Mouse (Mus musculus) thymus, postnatal 4 days (tissue): Measurements from ENCODE around the gene Npffr2.
"Not testable (repeated sequence)": the region's sequence is repeated elsewhere in the genome, so short reads cannot be mapped to it uniquely, and the experiment has no call there.

ENCODE experiments used
- DNase-seq: peaks from one replicate; pipeline ENCODE4 v3.0.0; 2021

The Npffr2 gene

DNA sequence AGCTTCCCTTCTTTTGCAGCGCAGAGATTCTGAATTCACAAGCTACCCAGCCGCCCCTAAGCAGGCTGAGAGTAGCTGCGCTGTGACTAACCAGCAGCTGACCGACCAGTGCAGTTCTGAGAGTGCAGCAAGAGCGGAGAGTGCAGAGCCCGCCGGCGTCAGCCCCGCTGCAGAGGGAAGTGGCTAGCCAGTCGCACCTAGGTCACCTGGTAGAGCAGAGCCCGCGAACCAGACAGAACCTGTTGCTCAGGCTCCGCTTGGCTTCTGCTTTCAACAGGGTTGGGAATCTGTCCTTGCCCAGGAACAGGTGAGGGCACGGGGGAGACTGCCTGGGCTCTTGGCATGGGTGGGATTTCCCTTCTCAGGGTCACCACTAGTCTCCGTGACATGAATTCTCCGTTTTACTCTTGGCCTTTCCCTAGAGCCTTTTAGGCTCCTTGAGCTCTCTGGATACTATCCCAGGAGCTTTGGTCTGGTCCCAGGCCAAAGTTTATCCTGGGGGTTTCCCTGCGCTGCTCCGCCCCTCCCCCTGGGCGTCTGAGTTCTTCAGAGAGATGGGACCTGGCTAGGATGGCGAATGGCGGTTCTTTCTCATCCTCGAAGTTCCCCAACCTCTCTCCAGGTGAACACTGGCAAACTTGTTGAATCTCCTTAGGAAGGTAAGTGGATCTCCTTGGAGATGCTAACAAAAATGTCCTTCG, at the start of gene Npffr2:
TSS of gene Npffr2 (plus strand) at position 552 of the 701 bp plus-strand sequence.
- DNase-seq, result peak; percentile 6

GRCm38 (mm10) chr5:89492560-89492959, 34.7 kb upstream of the Npffr2 start:
- DNase-seq, result no peak

DNA sequence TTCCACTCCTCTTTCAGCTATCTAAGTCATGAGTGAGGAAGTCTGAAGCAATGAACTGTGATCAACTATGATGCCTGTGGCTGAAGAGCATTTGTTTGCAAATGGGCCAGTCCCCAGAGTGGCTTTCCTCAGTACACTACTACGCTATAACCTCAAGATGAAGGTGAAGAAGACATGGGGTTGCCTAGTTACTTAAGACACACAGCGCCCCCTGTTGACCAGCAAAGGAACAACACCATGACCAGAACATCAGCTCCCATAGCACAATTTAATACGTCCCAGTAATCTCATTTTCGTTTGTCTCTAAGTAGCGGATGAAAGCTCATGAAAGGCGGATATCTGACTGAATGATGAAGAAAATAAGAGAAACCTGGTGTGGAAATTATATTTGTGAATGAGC, 27.0 kb upstream of the Npffr2 start:
- peak; percentile 18 for DNase-seq

GRCm38 (mm10) chr5:89518641-89519040, 8.6 kb upstream of the Npffr2 start:
- DNase-seq, result no peak

DNA sequence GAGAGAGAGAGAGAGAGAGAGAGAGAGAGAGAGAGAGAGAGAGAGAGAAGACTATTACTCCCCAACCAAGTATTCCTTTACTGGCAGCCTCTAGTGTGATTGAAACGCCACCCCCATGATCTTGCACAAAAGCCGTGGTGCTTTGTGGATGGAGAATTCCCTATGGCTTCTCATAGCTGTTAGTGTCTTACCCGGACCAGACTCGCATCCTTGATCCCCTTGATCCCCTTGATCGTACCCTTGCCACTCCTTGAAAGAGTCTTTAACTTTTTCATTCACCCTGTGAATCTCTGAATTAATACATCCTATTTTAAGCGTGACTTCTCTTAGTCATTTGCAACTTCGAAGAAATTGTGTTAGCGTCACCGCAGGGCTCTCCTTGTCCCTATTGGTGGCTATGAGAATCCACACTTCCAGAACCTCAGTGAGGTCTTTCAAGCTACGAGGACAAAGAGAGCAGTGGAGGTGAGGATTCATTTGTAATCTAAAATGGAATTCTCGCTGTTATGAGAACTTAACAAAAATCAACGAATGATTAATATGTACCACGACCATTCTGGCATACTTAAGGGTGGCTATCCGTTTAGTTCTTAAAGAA, 949 bp upstream of the Npffr2 start:
- no peak for DNase-seq

DNA sequence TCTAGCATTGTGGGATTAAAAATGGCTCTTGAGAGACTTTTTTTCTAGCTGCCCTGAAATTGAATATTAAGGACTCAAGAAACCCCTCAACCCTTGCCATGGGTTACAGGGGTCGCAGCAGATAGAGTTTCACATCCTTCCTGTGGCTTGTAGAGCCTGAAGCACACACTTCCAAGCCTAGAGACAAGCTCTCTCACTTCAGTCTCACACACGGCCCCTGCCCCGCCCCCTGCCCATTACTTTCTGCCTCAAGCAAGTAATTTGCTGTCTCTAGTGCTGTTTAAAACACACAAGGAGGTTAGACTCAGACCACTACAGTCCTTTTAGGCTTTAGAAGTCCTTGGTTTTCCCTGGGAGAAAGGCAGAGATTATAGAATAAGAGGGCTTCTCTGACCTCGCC, 1.7 kb downstream of the Npffr2 start:
- no peak for DNase-seq

- no peak for DNase-seq
These were observed 2.2 kb downstream of the Npffr2 start for GRCm38 (mm10) chr5:89529391-89529790.

DNA sequence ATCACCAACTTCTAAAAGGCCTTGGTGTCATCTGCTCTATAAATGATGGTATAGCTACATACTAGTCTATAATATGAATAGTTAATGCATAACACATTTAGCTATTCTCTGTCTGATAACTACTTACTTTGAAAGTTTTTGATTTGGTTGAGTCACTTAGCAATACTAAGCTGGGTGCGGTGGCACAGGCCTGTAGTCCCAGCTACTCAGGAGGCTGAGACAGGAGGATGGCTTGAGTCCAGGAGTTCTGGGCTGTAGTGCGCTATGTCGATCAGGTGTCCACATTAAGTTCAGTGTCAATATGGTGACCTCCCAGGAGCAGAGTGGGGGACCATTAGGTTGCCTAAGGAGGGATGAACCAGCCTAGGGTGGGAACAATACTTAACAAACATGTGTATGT, 8.8 kb downstream of the Npffr2 start:
- DNase-seq, result no peak

DNA sequence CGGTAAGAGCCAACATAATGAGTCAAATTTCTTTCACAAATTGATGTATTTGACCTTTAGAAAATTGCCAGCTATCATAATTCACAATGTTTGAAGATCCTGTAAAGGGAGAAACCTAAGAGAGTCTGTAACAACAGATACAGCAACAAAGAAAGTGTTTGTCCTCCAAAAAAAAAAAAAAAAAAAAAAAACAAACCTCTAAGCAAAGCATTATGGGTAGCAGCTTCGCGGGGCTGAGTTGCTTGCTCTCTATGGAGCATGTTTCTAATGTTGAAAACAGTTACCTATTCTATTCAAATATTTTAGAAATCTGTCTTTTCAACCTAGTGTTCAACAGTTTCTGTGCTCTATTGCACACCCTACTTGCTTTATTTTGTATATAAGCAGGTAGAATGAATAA, 15.2 kb downstream of the Npffr2 start:
- DNase-seq, result no peak

DNA sequence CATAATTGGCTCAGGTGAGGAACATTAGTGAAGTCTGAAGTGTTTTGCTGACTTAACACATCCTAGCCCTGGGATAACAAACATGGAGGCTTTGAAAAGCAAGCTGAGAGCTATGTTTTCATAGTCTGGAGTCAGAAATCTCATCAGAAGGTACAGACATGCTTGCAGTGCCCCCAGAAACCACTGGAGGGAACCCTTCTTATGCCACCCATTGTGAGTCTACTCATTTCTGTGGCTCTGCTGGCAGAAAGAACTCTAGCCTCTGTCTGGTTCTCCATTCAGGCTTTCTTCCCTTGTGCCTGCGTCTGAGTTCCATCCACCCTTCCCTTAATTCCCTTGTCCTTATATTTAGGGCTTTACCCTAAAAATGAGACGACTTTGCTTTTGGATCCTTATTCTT, 16.2 kb downstream of the Npffr2 start:
- peak; percentile 38 for DNase-seq

- not testable (repeated sequence) for DNase-seq
These were observed 31.9 kb downstream of the Npffr2 start for GRCm38 (mm10) chr5:89559118-89559517.

GRCm38 (mm10) chr5:89561381-89561780, 34.2 kb downstream of the Npffr2 start:
- no peak for DNase-seq

- no peak for DNase-seq
These were observed 51.4 kb downstream of the Npffr2 start for GRCm38 (mm10) chr5:89578678-89579077.

DNA sequence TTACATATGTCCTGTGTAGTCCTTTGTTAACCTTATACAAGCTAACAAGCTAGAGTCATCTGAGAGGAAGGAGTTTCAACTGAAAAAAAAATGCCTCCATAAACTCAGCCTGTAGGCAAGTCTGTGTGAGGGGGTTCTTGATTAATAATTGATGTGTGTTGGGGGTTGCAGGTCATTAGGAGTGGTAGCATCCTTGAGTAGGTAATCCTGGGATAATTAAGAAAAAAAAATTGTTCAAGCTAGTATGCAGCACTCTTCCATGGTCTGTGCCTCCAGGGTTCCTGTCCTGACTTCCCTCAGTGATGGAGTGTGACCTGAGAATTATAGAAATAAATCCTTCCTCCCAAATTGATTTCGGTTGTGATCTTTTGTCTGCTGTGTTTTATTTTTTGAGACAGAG, 52.0 kb downstream of the Npffr2 start:
- DNase-seq, result no peak

GRCm38 (mm10) chr5:89581143-89581542, 53.9 kb downstream of the Npffr2 start:
- no peak for DNase-seq

GRCm38 (mm10) chr5:89581742-89582366, 54.6 kb downstream of the Npffr2 start:
- DNase-seq, result no peak

GRCm38 (mm10) chr5:89585021-89585420, 57.8 kb downstream of the Npffr2 start:
- DNase-seq, result no peak

- DNase-seq, result no peak
These were observed 65.1 kb downstream of the Npffr2 start for GRCm38 (mm10) chr5:89592301-89592700.

- no peak for DNase-seq
These were observed 84.2 kb downstream of the Npffr2 start for GRCm38 (mm10) chr5:89611322-89612015.

DNA sequence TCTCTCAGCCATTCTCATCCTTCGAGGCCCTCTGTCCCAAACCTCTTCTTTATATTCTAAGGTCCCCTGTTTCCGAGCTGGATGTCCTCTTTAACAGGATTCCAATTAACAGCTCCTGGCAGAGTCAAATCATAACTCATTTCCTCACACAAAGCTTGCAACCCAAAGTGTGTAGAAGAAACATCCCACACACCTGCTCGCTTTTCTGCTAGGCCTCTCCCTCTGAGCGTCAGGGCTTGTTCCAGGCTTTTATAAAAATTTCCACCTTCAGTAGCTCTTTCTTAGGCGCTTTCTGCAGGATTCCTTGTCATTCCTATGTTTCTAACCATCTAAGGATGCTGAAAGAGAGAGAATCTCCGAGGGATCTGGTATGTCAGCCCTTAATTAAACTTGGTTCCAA, 85.0 kb downstream of the Npffr2 start:
- DNase-seq, result no peak

DNA sequence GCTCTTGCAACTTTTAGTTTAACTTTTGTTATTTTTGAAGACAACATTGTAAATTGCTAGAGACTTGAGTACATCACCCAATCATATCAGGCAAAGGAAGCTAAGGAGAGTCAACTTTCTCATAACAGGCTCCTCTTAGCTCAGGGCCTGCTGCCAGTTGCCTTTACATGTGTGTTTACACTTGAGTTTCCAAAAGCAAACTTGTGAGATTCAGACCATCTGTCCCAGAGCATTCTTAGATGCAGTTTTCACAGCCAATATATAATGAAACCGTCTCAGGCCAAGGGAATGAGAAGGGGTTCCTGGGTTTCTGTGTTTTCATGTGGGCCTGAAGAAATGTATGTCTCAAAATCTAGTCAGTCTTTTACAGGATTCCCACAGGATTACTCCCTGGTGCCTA, 104.4 kb downstream of the Npffr2 start:
- no peak for DNase-seq
